Mouse (Mus musculus) hindbrain, embryonic 14.5 days (tissue): Measurements from ENCODE around the gene Gm36176. TPM values are rescaled to one million over a fixed set of nuclear protein-coding genes. Genes with fewer than 3 reads are reported as not detected.
A peak's percentile ranks its signal among the peaks of the same experiment; 100 is the strongest.

Source experiments
- ATAC-seq: fragments of 200-750 bp; cut with Nextera tagmentation; 2 replicates; pipeline ENCODE4 v1.8.0; 2017; ENCODE audit warnings: moderate number of reproducible peaks, mild to moderate bottlenecking, moderate TSS enrichment, moderate library complexity; ENCODE audit not compliant: low FRiP score
- DNase-seq: peaks from one replicate; pipeline ENCODE4 v3.0.0-alpha.2; 2015; ENCODE audit warnings: low spot score
- H3K27ac ChIP-seq: fragments of 300-500 bp; sonication (generic); 2 replicates; pipeline ENCODE4 v1.5.1; 2014; ENCODE audit warnings: mild to moderate bottlenecking, moderate library complexity
- H3K27me3 ChIP-seq: fragments of 300-500 bp; sonication (generic); 2 replicates; pipeline ENCODE4 v1.6.1; 2014; ENCODE audit warnings: mild to moderate bottlenecking, low read length, mixed read lengths; ENCODE audit not compliant: control insufficient read depth, insufficient read depth
- H3K36me3 ChIP-seq: fragments of 300-500 bp; sonication (generic); replicated peaks from 2 replicates; pipeline ENCODE4 v1.6.1; 2014; ENCODE audit not compliant: control insufficient read depth, insufficient read depth
- H3K4me1 ChIP-seq: fragments of 300-500 bp; sonication (generic); replicated peaks from 2 replicates; pipeline ENCODE4 v1.6.1; 2014; ENCODE audit warnings: antibody characterized with exemption, low read length, mixed read lengths; ENCODE audit not compliant: control insufficient read depth, insufficient read depth
- H3K4me2 ChIP-seq: fragments of 300-500 bp; sonication (generic); replicated peaks from 2 replicates; pipeline ENCODE4 v1.6.1; 2014; ENCODE audit warnings: mild to moderate bottlenecking, moderate library complexity
- H3K4me3 ChIP-seq: fragments of 300-500 bp; sonication (generic); replicated peaks from 2 replicates; pipeline ENCODE4 v1.5.1; 2014; ENCODE audit warnings: mild to moderate bottlenecking, low read length
- H3K9ac ChIP-seq: fragments of 300-500 bp; sonication (generic); 2 replicates; pipeline ENCODE4 v1.6.1; 2014
- H3K9me3 ChIP-seq: fragments of 300-500 bp; sonication (generic); 2 replicates; pipeline ENCODE4 v1.6.1; 2016; ENCODE audit warnings: low read length; ENCODE audit not compliant: control insufficient read depth
- WGBS: fragments of 180-500 bp; shearing (Covaris S2); extraction: QIAGEN DNeasy Blood & Tissue Kit; methylation state at CpG from one replicate; pipeline ENCODE4 v1.1.7; 2014; 5-methylcytosine and 5-hydroxymethylcytosine counted together
- polyA plus RNA-seq: library from polyadenylated mRNA; unstranded; fragments of >200 nt; fragmentation: Nextera tagmentation; extraction: Ambion mirVana; gene quantifications from 2 replicates; pipeline ENCODE4 v1.2.1, GENCODE M21; 2014

The Gm36176 gene
- polyA plus RNA-seq, 1 experiment from 2014 or later, result not detected

- Histone ChIP-seq H3K4me2 (peak overlapping the region; percentile 34), H3K27ac (no peak overlapping the region), H3K36me3 (no peaks in the 10 kb centered on the region), H3K9me3 (no peaks in the 10 kb centered on the region), H3K9ac (peak overlapping the region; percentile 4; the same call in 1 of the 2 replicates), H3K27me3 (no peaks in the 10 kb centered on the region), H3K4me3 (peak overlapping the region; percentile 14), H3K4me1 (no peaks in the 10 kb centered on the region)
- 39% methylated on average over 11 of the region's 11 CpGs for WGBS
- no peak for DNase-seq
- no peak; the same call in none of the 2 replicates for ATAC-seq
Observed at GRCm38 (mm10) chr10:77864762-77865143, 18.1 kb downstream of the Gm36176 start.

GRCm38 (mm10) chr10:77867546-77867945 is 20.9 kb downstream of the Gm36176 start:
- Histone ChIP-seq H3K4me2 (no peak overlapping the region), H3K36me3 (no peaks in the 10 kb centered on the region), H3K4me3 (no peak overlapping the region), H3K27me3 (no peaks in the 10 kb centered on the region), H3K4me1 (no peaks in the 10 kb centered on the region), H3K27ac (no peak overlapping the region), H3K9me3 (no peaks in the 10 kb centered on the region), H3K9ac (no peak overlapping the region)
- 18% methylated on average over 1 of the region's 1 CpGs for WGBS
- DNase-seq (no peak), ATAC-seq (no peak)

GRCm38 (mm10) chr10:77869651-77870050 is 23.0 kb downstream of the Gm36176 start:
- ATAC-seq (no peak), DNase-seq (no peak)
- Histone ChIP-seq H3K36me3 (no peaks in the 10 kb centered on the region), H3K27me3 (no peaks in the 10 kb centered on the region), H3K9ac (no peak overlapping the region), H3K4me2 (no peak overlapping the region), H3K4me1 (no peaks in the 10 kb centered on the region), H3K9me3 (no peaks in the 10 kb centered on the region), H3K27ac (no peak overlapping the region), H3K4me3 (no peak overlapping the region)
- WGBS, result 90% methylated on average over 7 of the region's 7 CpGs

GRCm38 (mm10) chr10:77878985-77879384 is 32.4 kb downstream of the Gm36176 start:
- Histone ChIP-seq H3K27ac (no peak overlapping the region), H3K4me1 (no peaks in the 10 kb centered on the region), H3K27me3 (no peaks in the 10 kb centered on the region), H3K9me3 (no peaks in the 10 kb centered on the region), H3K36me3 (no peaks in the 10 kb centered on the region), H3K4me2 (no peak overlapping the region), H3K9ac (no peak overlapping the region), H3K4me3 (no peak overlapping the region)
- WGBS, result 67% methylated on average over 6 of the region's 6 CpGs
- no peak for DNase-seq
- ATAC-seq, result no peak

GRCm38 (mm10) chr10:77880305-77880704 is 33.7 kb downstream of the Gm36176 start:
- Histone ChIP-seq H3K27me3 (no peaks in the 10 kb centered on the region), H3K4me1 (no peaks in the 10 kb centered on the region), H3K27ac (no peak overlapping the region), H3K9ac (no peak overlapping the region), H3K4me2 (no peak overlapping the region), H3K4me3 (no peak overlapping the region), H3K9me3 (no peaks in the 10 kb centered on the region), H3K36me3 (no peaks in the 10 kb centered on the region)
- DNase-seq, result no peak
- ATAC-seq, result no peak
- WGBS, result 71% methylated on average over 3 of the region's 3 CpGs

GRCm38 (mm10) chr10:77882553-77882952 is 36.0 kb downstream of the Gm36176 start:
- H3K4me2 ChIP-seq, result no peak overlapping the region
- DNase-seq, result no peak
- H3K9ac ChIP-seq, result no peak overlapping the region
- no peaks in the 10 kb centered on the region for H3K36me3 ChIP-seq
- no peak overlapping the region for H3K4me3 ChIP-seq
- no peak for ATAC-seq
- 87% methylated on average over 5 of the region's 5 CpGs for WGBS
- H3K4me1 ChIP-seq, result no peaks in the 10 kb centered on the region
- no peak overlapping the region for H3K27ac ChIP-seq
- no peaks in the 10 kb centered on the region for H3K9me3 ChIP-seq
- no peaks in the 10 kb centered on the region for H3K27me3 ChIP-seq

GRCm38 (mm10) chr10:77886007-77886747 is 39.6 kb downstream of the Gm36176 start:
- no peaks in the 10 kb centered on the region for H3K4me1 ChIP-seq
- no peaks in the 10 kb centered on the region for H3K27me3 ChIP-seq
- no peak overlapping the region for H3K9ac ChIP-seq
- H3K9me3 ChIP-seq, result no peaks in the 10 kb centered on the region
- H3K4me2 ChIP-seq, result no peak overlapping the region
- ATAC-seq (no peak), DNase-seq (no peak)
- WGBS, result 60% methylated on average over 12 of the region's 12 CpGs
- no peaks in the 10 kb centered on the region for H3K36me3 ChIP-seq
- no peak overlapping the region for H3K27ac ChIP-seq
- H3K4me3 ChIP-seq, result no peak overlapping the region

- no peak for DNase-seq
- Histone ChIP-seq H3K4me1 (peaks cover 4% of the 10 kb centered on the region; the same call in 1 of the 2 replicates), H3K27me3 (no peaks in the 10 kb centered on the region), H3K9me3 (no peaks in the 10 kb centered on the region), H3K4me2 (no peak overlapping the region), H3K36me3 (no peaks in the 10 kb centered on the region), H3K4me3 (no peak overlapping the region), H3K27ac (no peak overlapping the region), H3K9ac (no peak overlapping the region)
- ATAC-seq, result 0 out of 2 replicates have a peak, but pooled peaks have one; percentile 8
- WGBS, result 86% methylated on average over 8 of the region's 8 CpGs
Observed at GRCm38 (mm10) chr10:77890987-77891565, 44.5 kb downstream of the Gm36176 start.

- no peak for DNase-seq
- Histone ChIP-seq H3K9ac (no peak overlapping the region), H3K36me3 (no peaks in the 10 kb centered on the region), H3K27me3 (no peaks in the 10 kb centered on the region), H3K9me3 (no peaks in the 10 kb centered on the region), H3K4me3 (no peak overlapping the region), H3K4me1 (peaks cover 4% of the 10 kb centered on the region; the same call in 1 of the 2 replicates), H3K4me2 (no peak overlapping the region), H3K27ac (no peak overlapping the region)
- no peak for ATAC-seq
- WGBS, result 49% methylated on average over 5 of the region's 5 CpGs
Observed at GRCm38 (mm10) chr10:77895562-77895961, 49.0 kb downstream of the Gm36176 start.
